Mouse (Mus musculus) stomach, postnatal 0 days (tissue): ENCODE measurements around the gene Gm20671. TPM values are rescaled to one million over a fixed set of nuclear protein-coding genes. Genes with fewer than 3 reads are reported as not detected.
"Not testable (repeated sequence)": the region's sequence is repeated elsewhere in the genome, so short reads cannot be mapped to it uniquely, and the experiment has no call there.

ENCODE experiments used
- ATAC-seq: fragments of 200-750 bp; cut with Nextera tagmentation; 2 replicates; pipeline ENCODE4 v1.8.0; 2017; ENCODE audit not compliant: low FRiP score, low TSS enrichment
- DNase-seq: peaks from one replicate; pipeline ENCODE4 v3.0.0-alpha.2; 2016; ENCODE audit warnings: low spot score
- H3K27ac ChIP-seq: fragments of 300-500 bp; sonication (generic); replicated peaks from 2 replicates; pipeline ENCODE4 v1.5.1; 2014; ENCODE audit warnings: mild to moderate bottlenecking, control low read depth
- H3K27me3 ChIP-seq: fragments of 300-500 bp; sonication (generic); 2 replicates; pipeline ENCODE4 v1.6.1; 2014; ENCODE audit warnings: low read length; ENCODE audit not compliant: control insufficient read depth, insufficient read depth
- H3K36me3 ChIP-seq: fragments of 300-500 bp; sonication (generic); 2 replicates; pipeline ENCODE4 v1.6.1; 2014; ENCODE audit warnings: low read length, mixed read lengths; ENCODE audit not compliant: control insufficient read depth, insufficient read depth
- H3K4me1 ChIP-seq: fragments of 300-500 bp; sonication (generic); replicated peaks from 2 replicates; pipeline ENCODE4 v1.6.1; 2014; ENCODE audit warnings: antibody characterized with exemption; ENCODE audit not compliant: control insufficient read depth, insufficient read depth
- H3K4me2 ChIP-seq: fragments of 300-500 bp; sonication (generic); replicated peaks from 2 replicates; pipeline ENCODE4 v1.6.1; 2014; ENCODE audit warnings: low read depth, mild to moderate bottlenecking, control low read depth, moderate library complexity
- H3K4me3 ChIP-seq: fragments of 300-500 bp; sonication (generic); 2 replicates; pipeline ENCODE4 v1.5.1; 2014; ENCODE audit warnings: low read depth, low read length, control low read depth
- H3K9ac ChIP-seq: fragments of 300-500 bp; sonication (generic); 2 replicates; pipeline ENCODE4 v1.6.1; 2014; ENCODE audit warnings: mild to moderate bottlenecking, low read length, control low read depth, mixed read lengths
- H3K9me3 ChIP-seq: fragments of 300-500 bp; sonication (generic); 2 replicates; pipeline ENCODE4 v1.6.1; 2016; ENCODE audit warnings: low read length; ENCODE audit not compliant: control insufficient read depth
- CTCF ChIP-seq: IDR thresholded peaks from 2 replicates; pipeline ENCODE4 v1.5.1; 2016; ENCODE audit warnings: antibody characterized with exemption, low read depth, mild to moderate bottlenecking, moderate library complexity
- EP300 ChIP-seq: optimal IDR thresholded peaks from 2 replicates; pipeline ENCODE3; 2016; ENCODE audit warnings: antibody characterized with exemption
- WGBS: fragments of 180-500 bp; shearing (Covaris S2); extraction: QIAGEN DNeasy Blood & Tissue Kit; methylation state at CpG from one replicate; pipeline ENCODE4 v1.1.7; 2014; 5-methylcytosine and 5-hydroxymethylcytosine counted together
- polyA plus RNA-seq: library from polyadenylated mRNA; unstranded; fragments of >200 nt; fragmentation: Nextera tagmentation; extraction: Ambion mirVana; gene quantifications from 2 replicates; pipeline ENCODE4 v1.2.1, GENCODE M21; 2015

The Gm20671 gene
- polyA plus RNA-seq, 1 experiment from 2014 or later = not detected

DNA sequence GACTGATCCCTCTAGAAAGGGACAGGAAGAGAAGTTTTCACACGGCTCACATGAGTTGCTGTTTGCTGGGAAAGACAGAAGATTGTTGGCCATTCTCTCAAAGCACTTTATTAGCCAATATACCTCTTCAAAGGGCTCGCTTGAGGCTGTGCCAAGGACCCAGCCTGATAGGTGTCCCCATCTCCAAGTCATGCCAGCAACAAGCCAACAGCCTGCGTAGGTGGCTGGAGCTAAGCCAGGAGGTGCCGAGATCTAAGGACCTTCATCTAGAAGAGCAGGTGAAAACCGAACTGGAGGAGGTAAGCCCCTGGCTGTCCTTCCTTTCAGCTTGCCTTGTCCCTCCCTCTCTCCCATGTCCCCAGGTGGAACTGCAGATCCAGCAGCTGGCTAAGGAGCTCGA, 91.1 kb downstream of the Gm20671 start:
- no peak for ATAC-seq
- H3K36me3 ChIP-seq = peaks cover 4% of the 10 kb centered on the region; the same call in 1 of the 2 replicates
- H3K9ac ChIP-seq = no peak overlapping the region
- 90% methylated on average over 6 of the region's 6 CpGs for WGBS
- no peak overlapping the region for H3K4me2 ChIP-seq
- H3K4me1 ChIP-seq = no peaks in the 10 kb centered on the region
- H3K27me3 ChIP-seq = no peaks in the 10 kb centered on the region
- H3K9me3 ChIP-seq = no peaks in the 10 kb centered on the region
- no peak overlapping the region for H3K4me3 ChIP-seq
- no peak overlapping the region for H3K27ac ChIP-seq
- no peak for TF ChIP-seq CTCF
- TF ChIP-seq EP300 = no peak
- DNase-seq = no peak

DNA sequence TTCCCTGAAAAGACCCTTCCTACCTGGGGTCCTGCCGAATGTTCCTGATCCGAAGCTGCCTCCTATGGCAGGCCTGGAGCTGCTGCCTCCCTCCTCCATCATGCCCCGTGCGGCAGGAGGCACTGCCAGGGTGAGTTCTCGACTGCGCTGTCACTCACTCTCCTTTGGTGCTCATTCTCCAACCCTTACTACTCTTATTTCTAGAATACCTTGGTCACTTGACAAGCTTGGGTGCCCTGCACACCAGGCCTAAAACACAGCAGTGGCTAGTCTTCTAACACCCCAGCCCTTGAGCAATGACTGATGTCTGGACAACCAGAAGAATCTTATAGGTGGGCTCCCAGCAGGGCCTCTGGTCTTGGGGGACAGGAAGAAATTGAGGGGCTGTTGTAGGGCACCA, 93.0 kb downstream of the Gm20671 start:
- not testable (repeated sequence) for H3K27ac ChIP-seq, H3K36me3 ChIP-seq, H3K9ac ChIP-seq, H3K4me1 ChIP-seq, DNase-seq, H3K9me3 ChIP-seq, H3K27me3 ChIP-seq, H3K4me2 ChIP-seq, H3K4me3 ChIP-seq
- WGBS = 94% methylated on average over 6 of the region's 6 CpGs
- peak; percentile 65 for ATAC-seq

DNA sequence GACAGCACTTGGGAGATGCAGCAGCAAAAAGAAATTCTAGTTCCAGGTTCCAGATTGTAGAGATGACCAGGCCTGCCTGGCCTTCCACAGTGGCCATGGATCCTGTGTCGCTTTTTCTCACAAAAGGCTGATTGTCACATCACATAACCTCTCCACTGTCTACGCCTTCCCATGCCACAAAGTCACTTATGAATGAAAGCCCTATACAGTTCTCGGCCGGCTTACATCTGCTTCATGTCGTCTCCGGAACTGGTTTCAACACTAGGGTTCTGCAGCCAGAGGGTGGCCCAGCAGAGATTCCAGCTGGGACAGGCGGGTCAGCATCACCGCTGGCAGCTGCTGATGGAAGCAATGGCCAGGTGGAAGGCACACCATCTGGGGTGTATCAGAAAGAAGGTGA, 98.1 kb downstream of the Gm20671 start:
- ATAC-seq = 0 out of 2 replicates have a peak, but pooled peaks have one; percentile 45

DNA sequence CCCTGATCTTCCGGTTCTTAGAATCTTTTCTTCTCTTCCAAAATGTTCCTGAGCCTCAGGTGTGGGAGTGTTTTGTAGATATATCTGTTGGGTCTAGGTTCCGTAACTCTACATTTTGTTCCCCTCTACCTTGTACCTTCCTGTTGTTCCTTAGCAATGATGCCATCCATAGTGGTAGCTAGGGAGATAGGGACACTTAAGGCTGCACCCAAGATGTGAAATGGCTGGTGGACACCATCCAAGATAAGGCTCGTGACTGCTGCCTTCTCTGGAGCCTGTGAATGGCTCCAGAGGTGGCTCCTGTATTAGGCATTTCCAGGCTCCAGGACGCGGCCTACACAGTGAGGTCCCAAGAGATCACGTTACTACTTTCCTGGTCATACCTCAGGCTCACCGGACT, 98.6 kb downstream of the Gm20671 start:
- no peak for TF ChIP-seq CTCF
- no peak for TF ChIP-seq EP300
- no peak for ATAC-seq
- Histone ChIP-seq H3K9me3 (no peaks in the 10 kb centered on the region), H3K27ac (no peak overlapping the region), H3K36me3 (no peaks in the 10 kb centered on the region), H3K4me3 (no peak overlapping the region), H3K27me3 (no peaks in the 10 kb centered on the region), H3K9ac (no peak overlapping the region), H3K4me2 (no peak overlapping the region), H3K4me1 (no peaks in the 10 kb centered on the region)
- DNase-seq = no peak
- WGBS = 81% methylated on average over 7 of the region's 7 CpGs

More for the DNA sequence above, 98.1 kb downstream of the Gm20671 start:
- Histone ChIP-seq H3K9me3 (no peaks in the 10 kb centered on the region), H3K9ac (no peak overlapping the region), H3K4me2 (no peak overlapping the region), H3K4me3 (no peak overlapping the region), H3K27ac (no peak overlapping the region), H3K36me3 (no peaks in the 10 kb centered on the region), H3K27me3 (no peaks in the 10 kb centered on the region), H3K4me1 (no peaks in the 10 kb centered on the region)
- TF ChIP-seq CTCF (no peak), EP300 (no peak)
- WGBS = 71% methylated on average over 8 of the region's 8 CpGs
- no peak for DNase-seq

DNA sequence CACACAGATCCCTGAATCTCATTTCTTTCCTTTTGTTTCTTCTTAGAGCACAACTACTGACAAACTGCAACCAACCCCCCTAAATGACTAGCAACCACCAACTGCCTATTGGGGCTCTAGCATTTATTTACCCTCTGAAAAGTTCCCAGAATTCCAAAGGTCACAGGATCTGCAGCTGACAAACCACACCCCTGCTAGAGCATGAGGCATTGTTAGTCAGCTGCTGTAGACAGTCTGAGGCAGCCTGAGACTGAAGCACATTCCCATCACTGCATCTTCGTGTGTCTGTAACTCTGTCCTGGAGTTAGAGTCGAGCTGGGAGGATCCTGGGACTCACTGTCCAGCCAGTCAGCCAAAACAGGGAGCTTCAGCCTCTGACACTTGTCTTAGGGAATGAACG, 101.5 kb downstream of the Gm20671 start:
- H3K9me3 ChIP-seq, H3K36me3 ChIP-seq, H3K9ac ChIP-seq, H3K27me3 ChIP-seq, H3K4me1 ChIP-seq, DNase-seq, H3K4me3 ChIP-seq, H3K27ac ChIP-seq, H3K4me2 ChIP-seq: not testable (repeated sequence)
- peak; percentile 79 for ATAC-seq
- 68% methylated on average over 3 of the region's 3 CpGs for WGBS

DNA sequence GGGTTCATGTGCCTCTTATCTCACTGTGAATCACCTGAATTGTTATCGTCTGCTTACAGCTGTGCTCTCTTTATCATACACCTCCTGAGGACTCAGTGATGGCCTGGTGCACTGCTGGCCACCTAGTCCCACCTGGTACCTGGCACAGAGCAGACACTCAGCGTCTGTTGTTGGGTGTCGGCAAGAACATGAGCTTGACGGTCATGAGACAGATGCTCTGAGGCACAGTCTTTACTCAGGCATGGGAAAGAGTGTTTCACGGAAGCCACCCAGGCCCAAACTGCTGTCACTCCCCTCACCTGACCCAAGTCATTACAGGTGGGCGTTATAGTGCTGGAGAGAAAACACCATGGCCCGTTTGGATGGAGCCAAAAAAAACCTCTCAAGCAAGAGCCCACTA, 102.9 kb downstream of the Gm20671 start:
- ATAC-seq (no peak), DNase-seq (peak; percentile 13)
- no peak overlapping the region for H3K9ac ChIP-seq
- H3K4me2 ChIP-seq = no peak overlapping the region
- TF ChIP-seq EP300 (no peak), CTCF (no peak)
- H3K36me3 ChIP-seq = no peaks in the 10 kb centered on the region
- no peak overlapping the region for H3K27ac ChIP-seq
- no peaks in the 10 kb centered on the region for H3K4me1 ChIP-seq
- no peak overlapping the region for H3K4me3 ChIP-seq
- 77% methylated on average over 7 of the region's 7 CpGs for WGBS
- no peaks in the 10 kb centered on the region for H3K27me3 ChIP-seq
- no peaks in the 10 kb centered on the region for H3K9me3 ChIP-seq

DNA sequence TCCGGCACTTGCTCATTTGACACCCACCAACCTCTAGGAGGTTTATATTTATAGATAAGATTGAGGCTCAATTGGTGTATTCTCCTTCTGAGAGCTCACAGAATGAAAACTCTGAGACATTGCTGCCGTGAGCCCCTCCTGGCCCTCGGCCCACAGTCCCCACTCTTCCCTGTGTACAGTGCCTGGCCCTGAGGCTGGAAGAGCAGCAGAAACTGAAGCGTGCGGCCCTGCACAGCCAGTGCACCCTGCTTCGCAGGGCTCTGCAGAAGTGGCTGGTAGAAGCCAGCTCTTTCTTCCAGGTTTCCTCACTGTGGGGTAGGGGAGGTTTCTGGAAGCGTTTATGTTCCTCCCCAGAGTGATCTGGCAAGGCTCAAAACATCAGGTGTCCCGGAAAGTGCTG, 104.2 kb downstream of the Gm20671 start:
- 0 out of 2 replicates have a peak, but pooled peaks have one; percentile 48 for ATAC-seq
- not testable (repeated sequence) for H3K4me3 ChIP-seq, H3K27ac ChIP-seq, H3K9ac ChIP-seq, H3K9me3 ChIP-seq, H3K4me1 ChIP-seq, H3K4me2 ChIP-seq, H3K36me3 ChIP-seq, H3K27me3 ChIP-seq
- DNase-seq = peak; percentile 9
- WGBS = 76% methylated on average over 8 of the region's 8 CpGs
